9 mouse cellular contexts compared by ENCODE assay signal in the genomic region with DNA sequence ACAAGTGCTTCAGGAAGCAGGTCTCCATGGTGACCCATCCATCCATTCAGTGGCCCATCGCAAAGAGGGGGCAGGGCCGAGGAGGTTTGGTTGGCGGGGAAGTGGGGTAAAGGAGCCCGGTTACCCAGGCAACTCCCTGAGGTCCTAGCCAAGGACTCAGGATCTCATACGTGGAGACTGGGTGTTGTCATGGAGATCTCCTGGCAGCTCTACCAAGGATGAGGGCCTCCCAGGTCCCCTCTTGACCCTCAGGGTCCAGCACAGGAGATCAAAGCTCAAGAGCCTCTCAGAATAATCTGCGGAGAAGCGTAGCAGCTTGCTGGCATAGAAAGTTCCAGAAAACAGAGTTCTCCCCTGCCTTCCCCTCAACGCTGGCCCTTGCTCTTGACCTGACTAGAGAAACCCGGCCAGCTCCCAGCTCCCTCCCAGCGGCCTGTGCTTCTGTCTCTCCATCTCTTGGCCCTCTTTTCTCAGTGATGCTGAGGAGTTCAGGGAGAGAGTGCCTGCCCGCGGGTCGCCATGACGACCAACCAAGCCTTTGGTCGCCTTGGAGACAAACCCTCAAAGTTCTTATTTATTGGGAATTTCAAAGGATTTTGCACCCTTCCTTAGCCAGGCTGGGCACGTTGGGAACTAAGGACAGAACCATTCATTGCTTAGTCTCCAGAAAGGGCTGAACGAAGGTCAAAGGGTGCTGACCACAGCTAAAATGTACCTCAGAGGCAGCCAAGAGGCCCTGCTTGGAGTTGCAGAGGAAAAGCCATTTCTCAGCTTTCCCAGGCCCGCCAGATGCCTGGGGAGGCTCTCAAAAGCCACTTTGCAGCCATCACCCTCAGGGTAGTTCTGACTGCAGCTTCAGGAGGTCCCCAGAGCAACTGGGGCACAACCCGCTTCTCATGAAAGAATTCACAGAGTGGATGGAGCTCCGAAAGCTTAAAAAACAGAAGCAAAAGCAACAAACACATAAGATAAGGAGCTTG.
A peak's percentile ranks its signal among the peaks of the same experiment; 100 is the strongest.
DNase-seq lines count a peak whose midpoint lies in the region; ATAC-seq lines count a peak whose summit lies in the region.
"Had no signal": no experiment of that assay in that cellular context is flagged by ENCODE, and none has a peak within 500 bp of the region (broad histone marks: within the 10 kb centered on the region; RNA-seq: fewer than 3 reads in every experiment).

No protein-coding gene starts in this region.

- no peak overlapping the region for H3K4me2 ChIP-seq in embryonic facial prominence, embryonic 11.5 days (ENCODE audit: low read depth, low read length)
- H3K4me2 ChIP-seq in hindbrain, embryonic 12.5 days (replicated peaks), result peak overlapping the region; percentile 3; the same call in 1 of the 2 replicates
- H3K4me2 ChIP-seq: lung, embryonic 15.5 days had no signal

- no peak overlapping the region for H3K4me3 ChIP-seq in embryonic facial prominence, embryonic 11.5 days (ENCODE audit: low read depth, low read length)
- H3K4me3 ChIP-seq in hindbrain, embryonic 12.5 days, result no peak overlapping the region
- H3K4me3 ChIP-seq: lung, embryonic 15.5 days had no signal

- no peaks in the 10 kb centered on the region for H3K9me3 ChIP-seq in embryonic facial prominence, embryonic 11.5 days (replicated peaks; ENCODE audit: control insufficient read depth, low read length)
- H3K9me3 ChIP-seq in hindbrain, embryonic 12.5 days (replicated peaks), result 0 out of 2 replicates have a peak, but pooled peaks cover 4% of the 10 kb centered on the region
- H3K9me3 ChIP-seq: lung, embryonic 15.5 days had no signal

- no peaks in the 10 kb centered on the region for H3K36me3 ChIP-seq in embryonic facial prominence, embryonic 11.5 days (replicated peaks; ENCODE audit: control insufficient read depth, insufficient read depth, low read depth, low read length)
- H3K36me3 ChIP-seq in hindbrain, embryonic 12.5 days, result no peaks in the 10 kb centered on the region
- H3K36me3 ChIP-seq: lung, embryonic 15.5 days had no signal

- H3K4me1 ChIP-seq in embryonic facial prominence, embryonic 11.5 days (ENCODE audit: control insufficient read depth, insufficient read depth, low read length), result no peaks in the 10 kb centered on the region
- peaks cover 31% of the 10 kb centered on the region for H3K4me1 ChIP-seq in hindbrain, embryonic 12.5 days
- H3K4me1 ChIP-seq: lung, embryonic 15.5 days had no signal

- intact Hi-C loops in left cerebral cortex, postnatal 14 days (cut with DNase I), result loop anchor here (2.0 kb wide), 1 partner anchor 100 kb away; no protein-coding TSS in a partner anchor

- no peak overlapping the region for H3K27ac ChIP-seq in embryonic facial prominence, embryonic 11.5 days (replicated peaks; ENCODE audit: low read depth, low read length)
- H3K27ac ChIP-seq in hindbrain, embryonic 12.5 days, result peak overlapping the region; percentile 71
- H3K27ac ChIP-seq: lung, embryonic 15.5 days had no signal

- peak; percentile 83 for ATAC-seq in embryonic facial prominence, embryonic 11.5 days (replicated peaks; ENCODE audit: insufficient number of reproducible peaks, low FRiP score, low TSS enrichment, low read depth)
- ATAC-seq in hindbrain, embryonic 12.5 days (ENCODE audit: low FRiP score), result peak; percentile 82

- WGBS in embryonic facial prominence, embryonic 11.5 days, result 39% methylated on average over 20 of the region's 20 CpGs
- 18% methylated on average over 20 of the region's 20 CpGs for WGBS in hindbrain, embryonic 12.5 days

- H3K27me3 ChIP-seq in embryonic facial prominence, embryonic 11.5 days (ENCODE audit: control insufficient read depth, insufficient read depth, low read length), result no peaks in the 10 kb centered on the region
- H3K27me3 ChIP-seq in hindbrain, embryonic 12.5 days, result no peaks in the 10 kb centered on the region
- H3K27me3 ChIP-seq: lung, embryonic 15.5 days had no signal

- DNase-seq in embryonic facial prominence, embryonic 11.5 days (ENCODE audit: low spot score), result peak; percentile 35
- DNase-seq in left cerebral cortex, postnatal 14 days (ENCODE audit: low spot score in 2 of 2), result peak; percentile 83 to 94
- peak; percentile 81 for DNase-seq in right cerebral cortex, adult 18-20 months
- DNase-seq in spleen, postnatal 36 days (ENCODE audit: low spot score in 2 of 2), result no peak
- DNase-seq in heart, adult 8-10 months (ENCODE audit: low spot score), result no peak
- no peak for DNase-seq in gastrocnemius, postnatal 10 days
- DNase-seq in adipocyte (ENCODE audit: low spot score), result no peak

- no peak overlapping the region for H3K9ac ChIP-seq in embryonic facial prominence, embryonic 11.5 days (replicated peaks; ENCODE audit: low read length)
- no peak overlapping the region for H3K9ac ChIP-seq in hindbrain, embryonic 12.5 days
- H3K9ac ChIP-seq: lung, embryonic 15.5 days had no signal

Comparison
In these comparisons a context has a peak if more than half of its experiments do, and no peak if none do; other contexts are left out.
1. DNase-seq: peak in embryonic facial prominence, embryonic 11.5 days (single experiment), left cerebral cortex, postnatal 14 days (2 of 2) and right cerebral cortex, adult 18-20 months (single experiment); none in spleen, postnatal 36 days (0 of 2), heart, adult 8-10 months (single experiment), gastrocnemius, postnatal 10 days (single experiment) and adipocyte (single experiment).